Mouse (Mus musculus) brown adipose tissue, adult 24 weeks (tissue): ENCODE measurements around the gene Klk10. TPM values are rescaled to one million over a fixed set of nuclear protein-coding genes. Genes with fewer than 3 reads are reported as not detected.

Experiments used
- H3K27ac ChIP-seq: fragments of 200-500 bp; replicated peaks from 2 replicates; pipeline ENCODE4 v1.5.1; 2012; ENCODE audit warnings: low read depth, mild to moderate bottlenecking, low read length
- H3K4me1 ChIP-seq: fragments of 200-500 bp; 2 replicates; pipeline ENCODE4 v1.6.1; 2012; ENCODE audit warnings: low read length, mixed read lengths; ENCODE audit not compliant: control insufficient read depth, insufficient read depth, insufficient read length
- H3K4me3 ChIP-seq: fragments of 200-500 bp; 2 replicates; pipeline ENCODE4 v1.5.1; 2012; ENCODE audit warnings: low read depth, mild to moderate bottlenecking, low read length, moderate library complexity; ENCODE audit not compliant: insufficient read depth
- polyA plus RNA-seq: library from polyadenylated mRNA; stranded (reverse); fragments of >200 nt; gene quantifications from 2 replicates; pipeline ENCODE4 v1.2.4, GENCODE M21; 2012; ENCODE audit not compliant: missing spikeins, insufficient read depth, insufficient read length

Klk10 gene
- polyA plus RNA-seq, 1 experiment, result not detected

- H3K4me1 ChIP-seq, result no peaks in the 10 kb centered on the region
- no peak within 1 kb of the TSS for H3K27ac ChIP-seq
- H3K4me3 ChIP-seq, result no peak within 1 kb of the TSS
Measured at GRCm38 (mm10) chr7:43824199-43824598, 43.4 kb downstream of the Klk10 start, which contains the start of gene Klk6. Klk6 (plus strand) TSS chr7:43824499.

- Histone ChIP-seq H3K4me1 (no peaks in the 10 kb centered on the region), H3K4me3 (no peak overlapping the region), H3K27ac (no peak overlapping the region)
Measured at GRCm38 (mm10) chr7:43826056-43826455, 45.2 kb downstream of the Klk10 start.

- Histone ChIP-seq H3K4me3 (no peak overlapping the region), H3K4me1 (no peaks in the 10 kb centered on the region), H3K27ac (no peak overlapping the region)
Measured at GRCm38 (mm10) chr7:43827706-43828105, 46.9 kb downstream of the Klk10 start.

- Histone ChIP-seq H3K4me1 (no peaks in the 10 kb centered on the region), H3K27ac (no peak overlapping the region), H3K4me3 (no peak overlapping the region)
Measured at GRCm38 (mm10) chr7:43829006-43829405, 48.2 kb downstream of the Klk10 start.

Other genes with a start within 250 kb of the Klk10 start
- gene Cd33, start 236.6 kb upstream of the Klk10 start, polyA plus RNA-seq, result 1.4 and 5.5 TPM in 2 replicates
- 0.79 and 0.88 TPM in 2 replicates for gene Zfp658, start 218.8 kb upstream of the Klk10 start, polyA plus RNA-seq
- gene Zfp719, start 201.4 kb upstream of the Klk10 start, polyA plus RNA-seq, result 2.9 and 4.4 TPM in 2 replicates
- not detected in 2 replicates for gene Zfp819, start 173.9 kb upstream of the Klk10 start, polyA plus RNA-seq
- gene Ceacam18, start 146.3 kb upstream of the Klk10 start, polyA plus RNA-seq, result not detected in 2 replicates
- 1.3 and 2.7 TPM in 2 replicates for gene Siglece, start 120.9 kb upstream of the Klk10 start, polyA plus RNA-seq
- gene Ctu1, start 109.0 kb upstream of the Klk10 start, polyA plus RNA-seq, result 1.7 and 2.5 TPM in 2 replicates
- not detected in 2 replicates for gene Klk14, start 90.6 kb upstream of the Klk10 start, polyA plus RNA-seq
- gene Klk13, start 68.5 kb upstream of the Klk10 start, polyA plus RNA-seq, result not detected in 2 replicates
- not detected in 2 replicates for gene Klk12, start 12.1 kb upstream of the Klk10 start, polyA plus RNA-seq
- gene Klk11, start 6.4 kb upstream of the Klk10 start, polyA plus RNA-seq, result not detected in 2 replicates
- not detected in 2 replicates for gene Klk9, start 10.9 kb downstream of the Klk10 start, polyA plus RNA-seq
- gene Klk8, start 16.5 kb downstream of the Klk10 start, polyA plus RNA-seq, result 2.3 and 3.4 TPM in 2 replicates
- not detected in 2 replicates for gene Klk7, start 30.3 kb downstream of the Klk10 start, polyA plus RNA-seq
- gene Klk6, start 43.5 kb downstream of the Klk10 start, polyA plus RNA-seq, result not detected in 2 replicates
- gene Klk5, start 60.9 kb downstream of the Klk10 start, polyA plus RNA-seq, result not detected in 2 replicates
- gene Klk4, start 100.1 kb downstream of the Klk10 start, polyA plus RNA-seq, result not detected in 2 replicates
- not detected in 2 replicates for gene Klk15, start 152.7 kb downstream of the Klk10 start, polyA plus RNA-seq
- not detected in 2 replicates for gene Klk1b8, start 169.6 kb downstream of the Klk10 start, polyA plus RNA-seq
- gene Klk1b1, start 185.7 kb downstream of the Klk10 start, polyA plus RNA-seq, result not detected in 2 replicates
- gene Klk1b9, start 195.0 kb downstream of the Klk10 start, polyA plus RNA-seq, result not detected in 2 replicates
- gene Klk1b11, start 214.8 kb downstream of the Klk10 start, polyA plus RNA-seq, result not detected in 2 replicates
- not detected in 2 replicates for gene Klk1b26, start 231.1 kb downstream of the Klk10 start, polyA plus RNA-seq